Mouse (Mus musculus): ENCODE measurements at regions not wholly inside any gene's neighbourhood (a gene's known extent, or its start where the extent isn't known, plus 50 kb on each side); places are given as distances from the start of the nearest gene placed in this dataset.

DNA sequence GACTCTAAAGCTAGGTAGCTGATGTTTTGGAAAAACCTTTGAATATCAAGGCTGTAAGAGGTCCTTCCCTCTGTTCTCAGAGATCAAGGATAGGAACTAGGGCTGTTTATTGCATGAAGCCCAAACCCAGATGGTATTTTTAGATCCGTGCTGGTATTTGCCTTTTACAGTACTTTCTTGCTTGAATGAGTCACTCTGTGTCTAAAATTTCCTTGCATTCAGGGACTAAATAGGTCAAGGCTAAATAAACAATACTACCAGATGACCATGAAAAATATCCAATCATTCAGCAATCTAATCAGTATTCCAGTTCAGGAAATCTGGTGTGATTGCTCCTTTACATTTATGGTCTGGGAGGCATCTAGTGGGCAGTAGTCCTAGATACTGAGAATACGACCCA lies 243.6 kb downstream of the Btg1 start:
- in situ Hi-C loops (cut with MseI, MboI): no loop called here

DNA sequence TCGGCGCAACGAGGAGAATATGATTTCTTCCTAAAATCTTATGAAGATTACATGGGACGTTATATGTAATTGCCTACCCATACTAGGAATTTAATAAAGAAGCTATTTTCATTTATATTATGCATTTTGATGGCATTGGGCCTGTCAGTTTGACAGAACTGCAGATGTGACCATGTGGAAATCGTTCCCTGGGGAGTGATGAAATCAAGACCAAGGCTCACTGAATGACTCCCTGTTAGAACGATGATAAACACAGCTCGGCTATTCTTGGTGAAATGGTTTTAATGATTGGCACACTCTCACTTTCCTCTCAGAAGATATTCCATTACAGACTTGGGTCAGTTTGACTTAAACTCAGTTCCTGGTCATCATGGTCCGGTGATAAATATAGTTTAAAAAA lies 246.4 kb downstream of the Btg1 start:
- in situ Hi-C loops (cut with MseI, MboI): no loop called here

DNA sequence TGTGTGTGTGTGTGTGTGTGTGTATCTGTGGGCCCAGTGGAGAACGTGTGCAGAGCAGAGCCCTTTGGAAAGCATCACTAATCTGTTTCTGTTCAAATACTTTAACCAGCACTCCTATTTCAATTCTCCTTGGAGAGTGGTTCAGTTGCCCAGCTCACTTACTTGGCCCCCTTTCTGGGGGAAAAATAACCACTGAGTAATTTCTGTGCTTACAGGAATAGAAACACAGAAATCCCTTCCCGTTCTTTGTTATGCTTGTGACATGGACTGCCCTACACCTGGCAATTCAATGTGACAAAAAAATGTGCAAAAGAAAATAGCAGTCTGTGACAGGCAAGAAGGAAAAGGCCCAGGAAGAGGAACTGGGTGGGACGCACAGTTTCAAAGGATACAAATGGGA lies 249.7 kb downstream of the Btg1 start:
- in situ Hi-C loops (cut with MseI, MboI): no loop called here

DNA sequence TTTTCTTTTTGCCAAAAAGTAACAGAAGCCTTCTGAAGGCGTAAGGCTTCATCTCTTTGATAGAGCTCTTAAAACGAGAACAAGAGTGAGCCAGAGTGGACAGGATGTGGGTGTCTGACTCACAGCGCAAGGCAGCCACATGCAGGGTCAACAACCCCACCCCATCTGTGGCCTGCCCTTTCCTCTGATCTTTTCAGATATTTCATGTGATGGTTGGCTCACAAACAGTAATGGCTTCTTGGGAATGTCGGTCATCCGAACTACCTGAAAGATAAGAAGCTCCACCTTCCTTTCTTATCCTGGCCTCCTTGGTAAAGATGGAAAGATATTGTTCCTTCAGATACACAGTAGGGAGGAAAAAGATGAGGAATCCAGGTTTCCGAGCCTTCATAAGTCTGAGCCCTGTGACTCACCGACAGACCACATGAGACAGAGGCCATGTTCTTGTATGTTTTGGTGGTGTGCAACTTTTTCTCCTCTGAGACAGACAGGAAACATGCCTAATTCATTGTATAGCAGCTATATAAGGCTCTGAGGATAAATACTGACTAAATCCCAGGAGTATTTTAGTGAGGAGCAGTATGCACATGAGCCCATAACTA lies 254.9 kb downstream of the Btg1 start:
- in situ Hi-C loops (cut with MseI, MboI): no loop called here

DNA sequence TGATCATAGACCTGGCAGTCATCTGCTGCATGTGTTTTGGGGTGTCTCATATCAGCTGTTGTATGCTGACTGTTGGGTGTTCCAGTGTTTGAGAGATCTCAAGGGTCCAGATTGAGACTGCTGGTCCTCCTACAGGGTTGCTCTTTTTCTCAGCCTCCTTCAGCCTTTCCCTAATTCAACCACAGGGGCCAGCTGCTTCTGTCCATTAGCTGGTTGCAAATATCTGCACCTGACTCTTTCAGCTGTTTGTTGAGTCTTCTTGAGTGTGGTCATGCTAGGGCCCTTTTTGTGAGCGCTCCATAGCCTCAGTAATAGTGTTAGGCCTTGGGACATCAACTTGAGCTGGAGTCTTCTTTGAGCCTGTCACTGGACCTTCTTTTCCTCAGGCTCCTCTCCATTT lies 257.8 kb downstream of the Btg1 start:
- in situ Hi-C loops (cut with MseI, MboI): no loop called here

DNA sequence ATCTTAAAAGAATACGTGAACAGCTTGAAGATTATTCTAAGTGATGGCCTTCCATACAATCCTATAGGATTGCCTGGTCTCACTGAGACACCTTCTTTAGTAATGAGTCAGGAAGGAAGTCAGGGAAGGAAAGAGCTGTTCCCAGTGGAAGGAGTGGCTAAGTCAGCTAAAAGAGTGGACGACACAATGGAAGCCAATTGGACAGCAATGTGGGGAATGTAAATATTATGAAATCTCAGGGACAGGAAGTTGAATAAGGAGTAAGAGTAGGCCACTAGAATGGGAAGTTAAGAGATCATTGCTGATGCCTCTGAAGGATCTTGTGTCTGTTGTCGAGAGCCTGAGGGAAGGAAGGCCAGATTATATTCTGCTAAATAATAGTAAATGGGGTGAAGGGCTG lies 258.9 kb downstream of the Btg1 start:
- in situ Hi-C loops (cut with MseI, MboI): no loop called here

DNA sequence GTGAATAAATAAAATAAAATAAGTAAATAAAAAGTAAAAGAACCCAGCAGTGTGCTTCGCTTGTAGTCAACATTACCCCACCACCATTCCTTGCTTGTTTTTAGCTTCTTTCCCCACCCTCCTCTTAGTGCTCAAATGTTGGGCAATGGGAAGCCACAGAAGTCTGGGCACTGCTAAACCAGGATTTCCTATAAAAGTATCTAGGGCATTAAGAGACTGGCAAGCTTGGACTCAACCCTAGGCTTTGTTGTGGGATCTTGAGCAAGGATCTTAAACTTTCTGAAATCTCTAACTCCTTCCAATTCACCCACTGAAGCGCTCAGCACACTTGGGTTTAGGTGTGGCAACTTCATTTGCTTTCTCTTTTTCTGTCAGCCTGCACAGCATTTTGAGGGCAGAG lies 262.6 kb downstream of the Btg1 start:
- in situ Hi-C loops (cut with MseI, MboI): no loop called here

DNA sequence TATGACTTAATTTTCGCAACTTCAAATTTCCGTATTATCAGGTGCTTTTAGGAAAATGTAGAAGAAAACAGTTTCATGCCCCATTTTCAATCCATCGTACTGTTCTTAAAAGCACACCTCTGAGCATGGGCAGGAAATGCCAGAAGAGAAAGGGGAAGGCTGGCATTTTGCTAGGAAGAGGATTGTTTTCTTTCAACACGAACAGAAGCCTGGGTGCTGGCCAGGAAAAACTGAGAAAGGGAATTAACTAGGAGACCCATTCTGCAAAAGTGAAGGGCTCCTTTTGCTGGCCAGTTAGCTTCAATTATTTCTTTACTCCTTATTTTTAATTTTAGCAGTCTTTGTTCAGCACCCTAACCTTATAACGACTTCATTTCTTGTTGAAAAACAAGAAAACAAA lies 264.0 kb downstream of the Btg1 start:
- in situ Hi-C loops (cut with MseI, MboI): no loop called here

DNA sequence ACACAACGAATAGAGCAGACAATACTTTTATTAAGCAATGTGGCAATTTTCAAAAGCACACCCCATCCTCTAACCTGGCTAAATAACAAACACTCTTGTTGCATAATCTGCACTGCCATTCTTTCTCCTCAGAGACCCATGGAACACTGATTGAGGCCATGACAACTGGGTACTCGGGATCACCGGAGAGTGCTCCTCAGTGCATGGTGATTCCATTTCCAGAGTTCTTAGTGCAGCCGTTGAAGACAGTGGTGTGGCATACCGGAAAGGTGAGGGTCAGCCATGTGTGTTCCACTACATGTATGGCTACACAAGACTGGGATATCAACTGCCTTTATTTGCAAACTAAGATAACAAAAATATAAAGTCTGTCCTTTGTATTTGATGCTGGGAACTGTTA lies 264.4 kb downstream of the Btg1 start:
- in situ Hi-C loops (cut with MseI, MboI): no loop called here

DNA sequence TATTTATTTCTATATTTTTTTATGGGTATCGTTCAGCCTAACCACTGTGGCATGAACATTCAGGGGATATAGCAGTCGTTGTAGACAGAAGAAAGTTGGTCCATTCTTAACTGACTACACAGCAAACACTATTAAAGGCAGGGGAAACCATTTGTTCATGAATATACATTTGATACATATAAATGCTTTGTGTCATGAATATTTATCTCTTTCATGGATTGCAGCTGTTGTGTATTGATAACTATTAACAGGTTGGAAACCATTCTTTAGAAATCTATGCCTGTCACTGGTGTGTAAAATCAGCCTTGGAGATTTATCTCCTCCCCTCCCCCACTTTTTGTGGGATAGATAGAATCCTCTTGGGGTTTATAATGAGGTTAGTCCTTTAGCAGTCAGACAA lies 264.9 kb downstream of the Btg1 start:
- in situ Hi-C loops (cut with MseI, MboI): no loop called here

DNA sequence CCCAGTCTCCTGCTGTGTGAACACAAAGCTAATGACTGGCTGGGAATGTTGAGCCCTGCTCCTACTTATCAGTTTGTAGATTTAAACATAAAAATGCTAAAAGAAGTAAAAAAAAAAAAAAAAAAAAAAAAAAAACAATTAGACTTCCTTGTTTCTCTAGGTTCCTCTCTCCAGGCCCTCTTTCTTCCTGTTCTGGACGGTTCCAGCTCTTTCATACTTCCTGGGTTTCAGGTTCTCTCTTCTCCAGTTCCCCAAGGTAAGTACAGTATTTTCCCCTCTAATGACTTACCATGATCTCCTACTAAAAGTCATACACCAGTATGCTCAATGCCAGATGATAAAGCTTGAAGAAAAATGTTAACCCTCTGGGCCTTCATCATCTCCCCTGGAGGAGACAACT lies 284.3 kb downstream of the Btg1 start:
- in situ Hi-C loops (cut with MseI, MboI): no loop called here

DNA sequence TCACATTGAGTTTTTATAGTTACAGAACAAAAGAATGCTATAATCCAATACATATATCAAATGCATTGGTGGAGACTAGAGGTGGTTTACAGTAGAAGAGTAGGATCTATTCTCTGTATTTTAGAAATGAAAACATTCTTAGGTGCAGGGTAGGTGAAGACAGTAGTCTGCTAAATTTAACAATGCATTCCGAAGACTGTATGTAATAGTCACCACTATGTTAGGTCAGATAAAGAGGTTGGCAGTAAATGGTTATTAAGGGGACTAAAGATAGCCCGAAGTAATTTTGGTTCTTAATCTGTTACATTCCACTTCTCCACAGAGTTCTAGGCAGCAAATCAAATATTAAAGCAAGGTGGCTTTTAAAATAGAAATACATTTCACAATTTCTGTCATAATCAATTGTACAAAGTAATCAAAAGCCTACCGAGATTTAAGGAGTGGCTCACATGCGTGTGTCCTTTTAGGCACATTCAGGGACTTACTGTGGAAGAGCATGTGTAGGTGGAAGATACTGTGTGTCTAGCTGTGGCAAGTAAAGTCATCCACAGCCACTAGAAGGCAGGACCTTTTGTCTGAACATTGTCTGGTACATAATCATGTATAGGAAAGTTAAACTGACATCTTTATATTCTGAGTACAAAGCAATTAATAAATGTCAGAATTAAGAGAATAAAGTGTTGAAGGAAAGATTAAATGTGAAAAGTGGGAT lies 288.4 kb downstream of the Btg1 start:
- in situ Hi-C loops (cut with MseI, MboI): no loop called here

DNA sequence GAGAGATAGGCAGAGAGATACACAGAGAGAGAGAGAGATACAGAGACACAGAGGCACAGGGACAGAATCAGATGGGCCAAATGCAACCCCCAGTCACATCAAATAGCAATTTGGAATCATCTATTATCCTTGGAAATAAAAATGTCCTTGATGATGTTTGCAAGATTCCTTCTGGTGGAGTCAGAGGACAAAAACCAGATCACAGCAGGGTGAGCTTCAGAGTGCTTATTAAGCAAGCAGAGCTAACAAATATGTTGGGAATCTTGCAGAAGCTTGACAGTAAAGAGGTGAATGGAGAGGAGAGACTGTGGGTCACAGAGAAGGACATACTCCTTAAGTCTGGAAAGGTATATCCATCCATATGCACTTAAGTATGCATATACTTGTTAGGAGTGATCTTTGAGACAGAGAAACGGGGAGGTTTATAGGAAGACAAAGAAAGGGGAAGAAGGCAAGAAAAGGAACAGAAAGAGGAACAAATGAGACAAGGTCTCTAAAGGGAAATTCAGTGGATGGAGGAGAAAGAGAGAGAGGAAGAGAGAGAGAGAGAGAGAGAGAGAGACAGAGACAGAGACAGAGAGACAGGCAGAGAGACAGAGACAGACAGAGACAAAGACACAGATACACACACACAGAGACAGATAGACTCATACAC lies 293.0 kb downstream of the Btg1 start:
- in situ Hi-C loops (cut with MseI, MboI): no loop called here

DNA sequence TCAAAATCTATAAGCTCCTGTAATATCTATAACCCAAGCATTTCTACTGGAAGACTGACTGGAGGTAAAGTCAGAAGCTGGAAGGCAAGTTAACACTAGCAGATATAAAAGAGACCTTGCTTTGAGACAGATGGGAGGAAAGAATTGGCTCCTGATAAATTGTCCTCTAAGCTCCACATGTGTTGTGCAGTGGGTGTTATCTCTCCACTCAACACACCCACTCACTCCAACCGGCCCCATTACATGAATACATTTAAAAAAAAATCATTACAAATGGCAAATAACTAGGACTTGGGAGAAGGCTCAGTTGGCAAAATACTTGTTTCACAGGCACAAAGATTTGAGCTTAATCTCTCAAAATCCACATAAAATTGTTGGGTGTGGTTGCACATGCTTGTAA lies 304.4 kb downstream of the Btg1 start:
- in situ Hi-C loops (cut with MseI, MboI): no loop called here

DNA sequence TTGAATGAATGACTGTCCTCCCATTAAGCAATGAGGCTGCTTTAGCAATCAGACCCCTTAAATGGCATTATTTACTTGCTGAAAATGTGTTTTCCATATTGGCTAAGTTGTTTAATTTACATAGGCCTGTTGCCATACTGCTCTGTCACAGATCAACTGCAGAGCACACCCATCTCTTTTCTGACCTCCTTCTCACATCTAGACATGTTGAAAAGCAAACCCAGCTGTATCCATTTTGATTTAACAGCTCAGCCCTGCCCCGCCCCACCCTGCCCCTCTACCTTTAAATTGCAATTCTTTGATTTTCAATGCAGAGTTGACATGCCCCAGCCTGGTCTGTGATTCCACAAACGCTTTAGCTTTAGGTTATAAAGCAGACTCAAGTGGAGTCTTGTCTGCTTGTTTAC lies 307.5 kb downstream of the Btg1 start:
- in situ Hi-C loops (cut with MseI, MboI): no loop called here

DNA sequence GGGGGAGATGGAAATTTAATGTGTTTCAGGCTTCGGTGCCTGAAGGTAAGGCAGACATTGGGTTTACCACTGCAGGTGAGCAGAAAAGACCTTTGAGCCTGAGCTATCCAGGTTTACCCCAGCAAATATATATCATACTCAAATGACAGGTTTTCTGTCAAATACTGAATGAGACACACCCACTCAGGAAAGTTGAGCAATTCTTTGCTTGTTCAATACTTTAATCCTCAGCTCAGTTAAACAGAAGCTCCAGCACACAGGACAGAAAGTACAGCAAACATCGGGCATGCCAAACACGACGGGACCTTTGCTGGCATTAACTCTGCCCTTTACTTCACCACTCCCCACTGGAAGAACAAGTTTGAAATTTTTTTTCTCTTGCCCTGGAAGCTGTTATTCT lies 307.9 kb downstream of the Btg1 start:
- in situ Hi-C loops (cut with MseI, MboI): loop anchor here in 1 of 2 experiments (25.0 kb wide), 1 partner anchor 712 kb away; no protein-coding TSS in a partner anchor

DNA sequence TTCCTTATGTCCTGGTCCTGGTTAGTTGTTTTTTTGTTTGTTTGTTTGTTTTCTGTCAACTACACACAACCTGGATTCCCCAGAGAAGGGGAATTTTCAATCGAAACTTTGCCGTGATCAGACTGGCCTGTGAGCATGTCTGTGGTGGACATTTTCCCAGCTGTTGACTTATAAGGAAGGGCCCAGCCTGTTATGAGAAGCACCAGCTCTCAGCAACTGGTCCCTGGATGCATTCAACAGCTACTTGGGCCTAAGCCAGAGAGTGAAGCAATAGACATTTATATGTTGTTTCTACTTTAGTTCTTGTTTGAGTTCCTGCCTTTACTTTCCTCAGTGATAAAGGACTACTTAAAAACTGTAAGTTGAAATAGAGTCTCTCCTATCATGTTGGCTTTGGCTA lies 309.0 kb downstream of the Btg1 start:
- in situ Hi-C loops (cut with MseI, MboI): loop anchor here in 1 of 2 experiments (25.0 kb wide), 1 partner anchor 713 kb away; no protein-coding TSS in a partner anchor

DNA sequence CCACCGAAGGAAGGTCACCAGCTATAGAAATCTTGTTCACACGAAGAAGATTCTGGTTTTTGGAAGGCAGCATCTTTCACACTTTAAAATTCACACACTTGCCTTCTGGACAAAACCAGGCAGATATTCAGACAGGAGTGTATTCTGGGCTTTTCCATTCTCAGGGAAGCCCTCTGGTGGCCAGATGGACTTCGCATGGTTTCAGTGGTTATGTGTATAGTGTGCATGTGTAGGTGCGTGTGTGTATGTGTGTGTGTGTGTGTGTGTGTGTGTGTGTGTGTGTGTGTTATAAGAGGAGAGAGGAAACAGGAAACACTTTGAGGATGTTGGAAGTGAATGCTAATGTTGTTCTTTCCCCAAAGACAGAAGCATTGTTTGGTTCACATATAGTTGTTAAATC lies 317.9 kb downstream of the Btg1 start:
- in situ Hi-C loops (cut with MseI, MboI): loop anchor here in 1 of 2 experiments (25.0 kb wide), 1 partner anchor 722 kb away; no protein-coding TSS in a partner anchor

DNA sequence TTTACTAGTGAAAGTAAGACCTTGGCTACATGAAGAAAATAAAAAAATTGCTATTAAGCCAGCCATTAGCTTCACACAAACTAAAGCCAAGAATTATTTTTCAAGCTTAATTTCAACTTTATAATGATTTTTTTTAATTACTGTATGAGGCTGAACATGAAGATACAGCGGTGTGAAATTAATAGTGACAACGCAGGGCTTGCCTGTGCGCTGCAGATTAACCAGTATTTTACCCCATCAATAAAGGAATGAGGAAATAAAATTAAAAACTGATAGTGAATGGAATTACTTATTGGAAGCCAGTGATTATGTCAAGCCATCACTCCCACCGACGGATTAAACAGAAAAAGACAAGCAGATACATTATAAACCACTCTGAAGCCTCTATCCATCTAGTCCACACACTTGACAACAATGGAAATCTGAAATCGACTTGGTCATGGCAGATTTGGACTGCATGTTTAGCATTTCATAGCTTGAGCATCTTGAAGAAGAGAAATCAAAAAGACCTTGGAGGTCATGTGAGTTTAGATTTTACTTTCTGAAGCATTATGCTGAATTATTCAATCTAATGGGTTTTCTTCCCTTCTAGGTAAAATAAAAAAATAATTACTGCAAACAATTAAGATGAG lies 324.2 kb downstream of the Btg1 start:
- in situ Hi-C loops (cut with MseI, MboI): loop anchor here in 1 of 2 experiments (25.0 kb wide), 1 partner anchor 729 kb away; no protein-coding TSS in a partner anchor

DNA sequence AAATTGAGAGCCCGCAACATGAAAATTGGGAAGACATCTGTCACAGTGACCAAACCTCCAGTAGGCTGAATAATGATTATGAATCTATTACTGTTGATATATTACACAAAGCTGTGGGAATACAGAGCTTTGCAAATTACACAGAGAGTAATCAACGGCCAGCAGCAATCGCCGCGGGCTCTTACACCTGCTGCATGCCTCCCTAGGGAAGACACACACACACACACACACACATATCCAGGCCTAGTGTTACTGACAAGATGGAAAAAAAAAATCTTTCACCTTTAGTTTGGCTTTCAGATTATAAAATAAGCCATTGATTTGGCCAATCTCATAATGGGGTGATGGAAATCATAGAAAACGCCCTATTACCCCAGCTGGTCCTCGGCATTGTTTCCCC lies 327.4 kb downstream of the Btg1 start:
- in situ Hi-C loops (cut with MseI, MboI): loop anchor here in 1 of 2 experiments (25.0 kb wide), 1 partner anchor 732 kb away; no protein-coding TSS in a partner anchor

DNA sequence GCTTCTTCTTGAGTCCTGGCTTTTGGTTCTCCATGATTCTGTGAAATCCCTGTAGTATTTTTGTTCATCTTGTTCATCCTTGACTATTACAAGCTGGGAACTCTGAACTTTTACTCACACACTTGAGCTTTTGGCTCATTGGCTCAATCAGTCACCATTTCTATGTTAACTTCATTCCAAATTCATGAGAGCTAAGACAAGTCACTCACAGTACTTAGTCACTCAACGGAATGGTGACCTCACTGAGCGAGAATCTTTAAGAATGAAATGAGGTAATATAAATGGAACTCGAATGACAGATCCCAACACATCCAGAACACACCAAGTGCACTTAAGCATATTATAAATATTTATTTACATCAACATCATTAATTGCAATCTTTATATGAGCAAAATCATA lies 331.2 kb downstream of the Btg1 start:
- in situ Hi-C loops (cut with MseI, MboI): loop anchor here in 1 of 2 experiments (25.0 kb wide), 1 partner anchor 736 kb away; no protein-coding TSS in a partner anchor

DNA sequence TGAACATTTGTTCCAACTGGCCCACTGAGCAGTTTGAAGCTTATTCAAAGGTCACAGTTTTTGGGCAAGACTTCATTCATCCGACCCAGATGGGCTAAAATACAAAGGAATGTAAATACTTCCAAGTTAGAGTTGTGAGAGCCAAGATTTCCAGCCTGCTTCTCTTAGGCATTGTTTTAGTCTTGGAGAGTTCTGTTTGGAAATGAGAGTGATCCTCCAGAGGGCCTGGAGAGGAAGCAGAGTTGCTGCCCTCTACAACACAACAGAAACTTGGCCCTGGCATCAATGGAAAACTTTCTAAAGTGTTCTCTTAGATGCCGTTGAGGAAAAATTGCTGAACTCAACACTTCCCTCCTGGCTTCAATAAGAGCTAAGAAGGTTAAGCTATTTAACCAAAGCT lies 332.1 kb downstream of the Btg1 start:
- in situ Hi-C loops (cut with MseI, MboI): loop anchor here in 1 of 2 experiments (25.0 kb wide), 1 partner anchor 737 kb away; no protein-coding TSS in a partner anchor
